Mouse (Mus musculus) liver, adult 2 months (tissue): ENCODE data around the gene Ubtf. TPM values are rescaled to one million over a fixed set of nuclear protein-coding genes. Genes with fewer than 3 reads are reported as not detected.
A peak's percentile ranks its signal among the peaks of the same experiment; 100 is the strongest.
"Not testable (repeated sequence)": the region's sequence is repeated elsewhere in the genome, so short reads cannot be mapped to it uniquely, and the experiment has no call there.

Experiments
- DNase-seq: peaks from one replicate; pipeline ENCODE4 v3.0.0-alpha.2; 2011; ENCODE audit warnings: low read depth, low spot score; ENCODE audit errors: extremely low read depth
- H3K27ac ChIP-seq: fragments of 200-500 bp; replicated peaks from 2 replicates; pipeline ENCODE4 v1.5.1; 2012; ENCODE audit warnings: low read depth, mild to moderate bottlenecking, control low read depth, inconsistent platforms, low read length; ENCODE audit not compliant: insufficient read depth
- H3K27me3 ChIP-seq: fragments of 200-500 bp; 2 replicates; pipeline ENCODE4 v1.6.1; 2012; ENCODE audit warnings: mild to moderate bottlenecking, moderate library complexity, low read length, inconsistent platforms; ENCODE audit not compliant: control insufficient read depth, insufficient read depth
- H3K36me3 ChIP-seq: fragments of 200-500 bp; 2 replicates; pipeline ENCODE4 v1.6.1; 2012; ENCODE audit warnings: low read length, inconsistent platforms; ENCODE audit not compliant: control insufficient read depth, insufficient read depth
- H3K4me1 ChIP-seq: fragments of 200-500 bp; 2 replicates; pipeline ENCODE4 v1.6.1; 2011; ENCODE audit warnings: low read length; ENCODE audit not compliant: control insufficient read depth, insufficient read depth
- H3K4me3 ChIP-seq: fragments of 200-500 bp; 2 replicates; pipeline ENCODE4 v1.5.1; 2011; ENCODE audit warnings: low read depth, mild to moderate bottlenecking, control low read depth, low read length, moderate library complexity; ENCODE audit not compliant: insufficient read depth
- H3K79me2 ChIP-seq: fragments of 200-500 bp; 2 replicates; pipeline ENCODE4 v1.6.1; 2012; ENCODE audit warnings: inconsistent platforms, mild to moderate bottlenecking, low read length, moderate library complexity; ENCODE audit not compliant: control insufficient read depth, insufficient read depth
- H3K9ac ChIP-seq: fragments of 200-500 bp; 2 replicates; pipeline ENCODE4 v1.6.1; 2012; ENCODE audit warnings: low read depth, mild to moderate bottlenecking, control low read depth, inconsistent platforms, low read length
- CTCF ChIP-seq: fragments of 200-500 bp; IDR thresholded peaks from 2 replicates; pipeline ENCODE4 v1.5.1; 2011; ENCODE audit warnings: low read depth, low read length, control low read depth
- POLR2A ChIP-seq: fragments of 200-500 bp; IDR thresholded peaks from 2 replicates; pipeline ENCODE4 v1.6.1; 2011; ENCODE audit warnings: low read length, control low read depth; ENCODE audit not compliant: insufficient read depth; ENCODE audit errors: extremely low read depth
- WGBS: fragments of 180-500 bp; shearing (Covaris S2); methylation state at CpG from one replicate; pipeline ENCODE4 v1.1.7; 2018; 5-methylcytosine and 5-hydroxymethylcytosine counted together
- polyA plus RNA-seq: library from polyadenylated mRNA; depleted of rRNA; stranded (reverse); fragments of >200 nt; gene quantifications from 2 replicates; pipeline ENCODE4 v1.2.3, GENCODE M21; 2012
- total RNA-seq: library from RNA; depleted of rRNA; stranded (reverse); fragments of >200 nt; gene quantifications from 2 replicates; pipeline ENCODE4 v1.2.3, GENCODE M21; 2014

Ubtf gene
- total and polyA plus RNA-seq, 2 experiments = 12.8 to 19.4 TPM

DNA sequence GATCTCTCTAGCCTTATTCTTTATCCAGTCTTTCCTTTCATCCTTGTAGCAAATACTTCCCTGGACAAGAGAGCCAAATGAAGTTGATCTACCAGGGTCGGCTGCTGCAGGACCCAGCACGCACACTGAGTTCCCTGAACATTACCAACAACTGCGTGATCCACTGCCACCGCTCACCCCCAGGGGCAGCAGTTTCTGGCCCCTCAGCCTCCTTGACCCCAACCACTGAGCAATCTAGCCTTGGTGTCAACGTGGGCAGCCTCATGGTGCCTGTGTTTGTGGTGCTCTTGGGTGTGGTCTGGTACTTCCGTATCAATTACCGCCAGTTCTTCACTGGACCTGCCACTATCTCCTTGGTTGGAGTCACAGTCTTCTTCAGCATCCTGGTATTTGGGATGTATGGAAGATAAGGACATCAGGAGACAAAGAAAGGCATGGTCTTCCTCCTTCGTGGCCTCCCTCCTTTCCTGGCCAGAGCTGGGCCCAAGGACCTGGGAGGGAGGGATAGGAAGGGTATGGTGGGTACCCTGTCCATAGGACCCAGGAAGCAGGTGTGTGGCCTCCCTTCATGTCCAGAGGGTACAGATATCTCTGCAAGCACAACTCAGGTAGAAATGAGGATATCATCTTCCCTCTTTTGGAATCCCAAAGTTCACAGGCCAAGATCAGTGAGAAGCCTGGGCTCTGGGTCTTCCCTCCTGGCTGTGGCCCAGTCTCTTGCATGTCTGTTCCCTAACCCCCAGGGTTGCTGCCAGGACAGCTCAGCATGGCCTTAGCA lies 31.3 kb downstream of the Ubtf start:
- H3K4me1 ChIP-seq = peaks cover 3% of the 10 kb centered on the region; the same call in 1 of the 2 replicates
- H3K27ac ChIP-seq = no peak overlapping the region
- no peak overlapping the region for H3K9ac ChIP-seq
- no peaks in the 10 kb centered on the region for H3K27me3 ChIP-seq
- H3K36me3 ChIP-seq = peaks cover 10% of the 10 kb centered on the region
- 84% methylated on average over 8 of the region's 8 CpGs for WGBS
- DNase-seq = no peak
- H3K4me3 ChIP-seq = no peak overlapping the region
- H3K79me2 ChIP-seq = no peaks in the 10 kb centered on the region; the same call in 1 of the 2 replicates
- no peak for TF ChIP-seq CTCF
- no peak for TF ChIP-seq POLR2A

- 95% methylated on average over 8 of the region's 8 CpGs for WGBS
- peaks cover 10% of the 10 kb centered on the region for H3K36me3 ChIP-seq
- no peak overlapping the region for H3K27ac ChIP-seq
- no peak overlapping the region for H3K9ac ChIP-seq
- DNase-seq = no peak
- TF ChIP-seq POLR2A (no peak), CTCF (no peak)
- H3K4me3 ChIP-seq = no peak overlapping the region
- peaks cover 3% of the 10 kb centered on the region; the same call in 1 of the 2 replicates for H3K4me1 ChIP-seq
- H3K79me2 ChIP-seq = no peaks in the 10 kb centered on the region; the same call in 1 of the 2 replicates
- H3K27me3 ChIP-seq = no peaks in the 10 kb centered on the region
Observed at GRCm38 (mm10) chr11:102287485-102287884, 32.1 kb downstream of the Ubtf start.

DNA sequence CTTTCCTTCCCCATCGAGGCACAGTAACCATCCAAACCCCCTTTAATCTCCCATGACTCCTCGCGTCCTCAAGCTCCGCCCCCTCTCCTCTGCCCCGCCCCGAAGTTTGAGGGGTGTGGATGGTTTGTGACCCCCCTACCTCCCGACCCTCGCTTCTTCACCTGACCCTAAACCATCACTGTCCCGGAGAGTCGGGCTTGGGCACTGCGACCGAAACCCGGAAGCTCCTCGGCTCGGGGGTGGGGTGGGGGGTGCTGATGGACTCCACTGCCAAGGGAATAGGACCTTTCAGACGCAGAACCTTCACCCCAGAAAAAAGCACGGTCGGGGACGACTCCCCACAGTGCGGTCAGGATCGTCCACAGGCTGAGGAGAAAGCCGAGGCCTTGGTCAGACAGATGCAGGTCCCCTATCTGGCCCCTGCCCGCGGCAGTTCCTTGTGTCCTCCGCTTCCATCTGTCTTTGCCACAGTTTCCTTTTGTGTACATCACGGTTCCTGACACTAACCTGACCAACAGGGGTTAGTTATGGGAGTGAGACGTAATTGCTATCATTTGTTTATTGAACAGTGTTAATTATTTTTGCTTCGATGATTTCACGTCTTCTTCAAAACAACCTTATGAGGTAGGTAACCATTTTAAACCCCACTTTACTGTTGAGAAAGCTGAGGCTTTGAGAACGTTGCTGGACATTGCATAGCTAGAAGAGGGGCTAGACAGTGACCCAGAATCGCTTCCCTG lies 34.3 kb downstream of the Ubtf start:
- peak overlapping the region; percentile 86 for H3K4me3 ChIP-seq
- TF ChIP-seq CTCF (no peak), POLR2A (no peak)

GRCm38 (mm10) chr11:102284501-102285094 lies 34.9 kb downstream of the Ubtf start, which contains the start of gene Tmub2:
Tmub2 (plus strand) TSS chr11:102284931.
- TF ChIP-seq POLR2A (no peak), CTCF (0 out of 2 replicates have a peak, but pooled peaks have one; percentile 9)
- Histone ChIP-seq H3K79me2 (no peaks in the 10 kb centered on the region; the same call in 1 of the 2 replicates), H3K4me3 (peak within 1 kb of the TSS; percentile 86), H3K27me3 (no peaks in the 10 kb centered on the region), H3K4me1 (peaks cover 3% of the 10 kb centered on the region; the same call in 1 of the 2 replicates), H3K27ac (peak within 1 kb of the TSS; percentile 88), H3K36me3 (no peaks in the 10 kb centered on the region), H3K9ac (peak within 1 kb of the TSS; percentile 77)
- peak; percentile 97 for DNase-seq
- WGBS = under 1% methylated on average over 32 of the region's 32 CpGs

More for the DNA sequence above, 34.3 kb downstream of the Ubtf start:
- H3K27ac ChIP-seq = peak overlapping the region; percentile 88
- 1% methylated on average over 31 of the region's 31 CpGs for WGBS
- DNase-seq = no peak
- H3K4me1 ChIP-seq = peaks cover 3% of the 10 kb centered on the region; the same call in 1 of the 2 replicates
- no peaks in the 10 kb centered on the region; the same call in 1 of the 2 replicates for H3K79me2 ChIP-seq
- no peaks in the 10 kb centered on the region for H3K27me3 ChIP-seq
- H3K36me3 ChIP-seq = no peaks in the 10 kb centered on the region
- peak overlapping the region; percentile 77 for H3K9ac ChIP-seq

GRCm38 (mm10) chr11:102283922-102284321 lies 35.6 kb downstream of the Ubtf start:
- TF ChIP-seq CTCF = no peak
- no peak for TF ChIP-seq POLR2A

DNA sequence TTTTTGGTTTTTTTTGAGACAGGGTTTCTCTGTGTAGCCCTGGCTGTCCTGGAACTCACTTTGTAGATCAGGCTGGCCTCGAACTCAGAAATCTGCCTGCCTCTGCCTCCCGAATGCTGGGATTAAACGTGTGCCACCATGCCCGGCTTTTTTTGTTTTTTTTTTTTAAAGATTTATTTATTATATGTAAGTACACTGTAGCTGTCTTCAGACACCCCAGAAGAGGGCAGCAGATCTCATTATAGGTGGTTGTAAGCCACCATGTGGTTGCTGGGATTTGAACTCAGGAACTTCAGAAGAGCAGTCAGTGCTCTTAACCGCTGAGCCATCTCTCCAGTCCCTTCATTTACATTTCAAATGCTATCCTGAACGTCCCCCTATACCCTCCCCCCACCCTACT lies 39.3 kb downstream of the Ubtf start:
- H3K36me3 ChIP-seq, H3K4me1 ChIP-seq, H3K27ac ChIP-seq, H3K27me3 ChIP-seq, H3K9ac ChIP-seq, H3K4me3 ChIP-seq, H3K79me2 ChIP-seq, DNase-seq: not testable (repeated sequence)
- WGBS = 73% methylated on average over 6 of the region's 6 CpGs

More at GRCm38 (mm10) chr11:102283922-102284321, 35.6 kb downstream of the Ubtf start:
- DNase-seq = no peak
- peaks cover 3% of the 10 kb centered on the region; the same call in 1 of the 2 replicates for H3K4me1 ChIP-seq
- H3K79me2 ChIP-seq = no peaks in the 10 kb centered on the region; the same call in 1 of the 2 replicates
- WGBS = 77% methylated on average over 6 of the region's 6 CpGs
- no peak overlapping the region for H3K27ac ChIP-seq
- H3K27me3 ChIP-seq = no peaks in the 10 kb centered on the region
- no peaks in the 10 kb centered on the region for H3K36me3 ChIP-seq
- no peak overlapping the region for H3K4me3 ChIP-seq
- H3K9ac ChIP-seq = no peak overlapping the region
